Mouse (Mus musculus): Measurements from ENCODE around the gene Tmed4.

The Tmed4 gene

GRCm38 (mm10) chr11:6274387-6275093 lies at the start of gene Tmed4:
Gene Tmed4 (minus strand): TSS chr11:6274870.
- DNase-seq = peak; percentile 100

- no peak for DNase-seq
Observed at GRCm38 (mm10) chr11:6323348-6323747, 48.7 kb upstream of the Tmed4 start.

GRCm38 (mm10) chr11:6322086-6322485 lies 47.4 kb upstream of the Tmed4 start:
- DNase-seq = no peak

GRCm38 (mm10) chr11:6319374-6319773 lies 44.7 kb upstream of the Tmed4 start:
- no peak for DNase-seq

- no peak for DNase-seq
Observed at GRCm38 (mm10) chr11:6318559-6318958, 43.9 kb upstream of the Tmed4 start.

GRCm38 (mm10) chr11:6316821-6317220 lies 42.2 kb upstream of the Tmed4 start:
- DNase-seq = no peak

- DNase-seq = no peak
Observed at GRCm38 (mm10) chr11:6313874-6314406, 39.3 kb upstream of the Tmed4 start.

- no peak for DNase-seq
Observed at GRCm38 (mm10) chr11:6308181-6308580, 33.5 kb upstream of the Tmed4 start.

GRCm38 (mm10) chr11:6305943-6306430 lies 31.3 kb upstream of the Tmed4 start:
- DNase-seq = no peak

GRCm38 (mm10) chr11:6302793-6303192 lies 28.1 kb upstream of the Tmed4 start:
- DNase-seq = no peak

- no peak for DNase-seq
Observed at GRCm38 (mm10) chr11:6299435-6299834, 24.8 kb upstream of the Tmed4 start.

- DNase-seq = no peak
Observed at GRCm38 (mm10) chr11:6296077-6296476, 21.4 kb upstream of the Tmed4 start.

- no peak for DNase-seq
Observed at GRCm38 (mm10) chr11:6294632-6295031, 20.0 kb upstream of the Tmed4 start.

GRCm38 (mm10) chr11:6293601-6294000 lies 18.9 kb upstream of the Tmed4 start:
- DNase-seq = no peak

GRCm38 (mm10) chr11:6292988-6293349 lies 18.3 kb upstream of the Tmed4 start:
- no peak for DNase-seq

GRCm38 (mm10) chr11:6292116-6292987 lies 17.7 kb upstream of the Tmed4 start:
- peak; percentile 59 for DNase-seq

GRCm38 (mm10) chr11:6291401-6292115 lies 16.9 kb upstream of the Tmed4 start, which contains the start of gene Ogdh:
Gene Ogdh (plus strand): TSS chr11:6291633.
- peak; percentile 99 for DNase-seq

GRCm38 (mm10) chr11:6290883-6291282 lies 16.2 kb upstream of the Tmed4 start:
- DNase-seq = no peak

GRCm38 (mm10) chr11:6290138-6290537 lies 15.5 kb upstream of the Tmed4 start:
- DNase-seq = no peak

GRCm38 (mm10) chr11:6282940-6283339 lies 8.3 kb upstream of the Tmed4 start:
- DNase-seq = peak; percentile 46

- no peak for DNase-seq
Observed at GRCm38 (mm10) chr11:6276466-6276865, 1.8 kb upstream of the Tmed4 start.

- DNase-seq = no peak
Observed at GRCm38 (mm10) chr11:6275094-6275484, 419 bp upstream of the Tmed4 start.

- DNase-seq = no peak
Observed at GRCm38 (mm10) chr11:6273607-6274006, 1.1 kb downstream of the Tmed4 start.

All from lung, postnatal 14 days (tissue).